Mouse (Mus musculus): ENCODE data around the gene Dync1i2.

The Dync1i2 gene

GRCm38 (mm10) chr2:71243058-71243672 lies 31.7 kb downstream of the Dync1i2 start:
- ChIA-PET CTCF (no interaction called here), POLR2A (interaction anchor here in 1 of 4 experiments (1.5 kb wide), 1 partner anchor 54 kb away, joined by 3 read pairs; no protein-coding TSS in a partner anchor)

DNA sequence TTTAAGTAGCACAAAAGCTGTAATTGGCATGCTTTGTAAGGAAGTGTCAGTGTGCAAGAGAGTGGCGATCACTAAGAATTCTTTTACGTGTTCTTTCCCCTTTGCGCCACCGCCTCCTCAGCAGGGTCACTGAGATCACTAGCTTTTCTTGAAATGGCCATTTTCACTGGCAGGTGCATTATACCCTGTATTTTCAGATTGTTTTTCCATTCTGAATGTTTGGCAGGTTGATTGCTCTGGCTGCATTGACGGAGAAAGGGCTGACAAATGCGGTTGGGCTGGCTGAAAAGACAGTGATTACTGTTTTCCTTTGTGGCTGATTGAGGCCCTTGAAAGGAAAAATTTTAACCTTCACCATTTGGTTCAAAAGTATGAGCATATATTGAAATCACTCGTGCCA lies 33.3 kb downstream of the Dync1i2 start:
- POLR2A ChIA-PET = interaction anchor here in 1 of 4 experiments (1.5 kb wide), 1 partner anchor 55 kb away, joined by 3 read pairs; no protein-coding TSS in a partner anchor
- CTCF ChIA-PET = interaction anchor here in 2 of 4 experiments (0.5 to 1.0 kb wide), 2 partner anchors 89 to 123 kb away, joined by 3 to 4 read pairs; no protein-coding TSS in a partner anchor

DNA sequence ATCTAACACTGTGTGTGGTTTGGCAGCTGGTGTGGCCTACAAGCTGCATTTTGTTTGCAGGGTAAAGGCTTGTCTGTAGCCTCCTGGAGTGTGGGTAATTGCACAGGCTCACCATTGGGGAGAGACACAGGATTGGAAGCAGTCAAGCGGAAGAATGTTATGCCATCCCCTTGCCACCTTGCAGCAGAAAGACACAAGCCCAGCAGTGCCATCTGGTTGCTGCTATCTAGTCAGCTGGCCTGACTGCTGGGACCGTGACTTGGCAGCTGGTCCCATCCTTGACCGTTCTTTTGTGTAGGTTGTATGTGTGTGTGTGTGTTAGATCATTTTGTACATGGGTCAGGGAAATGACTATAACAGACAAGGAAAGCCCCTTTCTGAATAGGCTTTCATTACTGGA lies 33.9 kb downstream of the Dync1i2 start:
- POLR2A ChIA-PET = interaction anchor here in 1 of 4 experiments (0.8 kb wide), 1 partner anchor 111 kb away, joined by 3 read pairs; no protein-coding TSS in a partner anchor
- CTCF ChIA-PET = interaction anchor here in 1 of 4 experiments (0.5 kb wide), 1 partner anchor 123 kb away, joined by 4 read pairs; no protein-coding TSS in a partner anchor

- CTCF ChIA-PET = no interaction called here
- POLR2A ChIA-PET = interaction anchor here in 1 of 4 experiments (0.8 to 0.9 kb wide), 2 partner anchors 9 to 112 kb away, joined by 3 read pairs; no protein-coding TSS in a partner anchor
Observed at GRCm38 (mm10) chr2:71246096-71246495, 34.6 kb downstream of the Dync1i2 start.

GRCm38 (mm10) chr2:71248071-71248470 lies 36.6 kb downstream of the Dync1i2 start:
- ChIA-PET CTCF (interaction anchor here in 1 of 4 experiments (0.6 kb wide), 1 partner anchor 232 kb away, joined by 3 read pairs; no protein-coding TSS in a partner anchor), POLR2A (no interaction called here)

- ChIA-PET CTCF (interaction anchor here (0.6 to 1.2 kb wide), 4 partner anchors 50 to 311 kb away, joined by 3 to 4 read pairs (median 3); no protein-coding TSS in a partner anchor), POLR2A (interaction anchor here in 2 of 4 experiments (0.6 to 2.3 kb wide), 5 partner anchors 12 to 137 kb away, joined by 3 to 6 read pairs (median 3); no protein-coding TSS in a partner anchor)
Observed at GRCm38 (mm10) chr2:71250841-71251240, 39.3 kb downstream of the Dync1i2 start.

DNA sequence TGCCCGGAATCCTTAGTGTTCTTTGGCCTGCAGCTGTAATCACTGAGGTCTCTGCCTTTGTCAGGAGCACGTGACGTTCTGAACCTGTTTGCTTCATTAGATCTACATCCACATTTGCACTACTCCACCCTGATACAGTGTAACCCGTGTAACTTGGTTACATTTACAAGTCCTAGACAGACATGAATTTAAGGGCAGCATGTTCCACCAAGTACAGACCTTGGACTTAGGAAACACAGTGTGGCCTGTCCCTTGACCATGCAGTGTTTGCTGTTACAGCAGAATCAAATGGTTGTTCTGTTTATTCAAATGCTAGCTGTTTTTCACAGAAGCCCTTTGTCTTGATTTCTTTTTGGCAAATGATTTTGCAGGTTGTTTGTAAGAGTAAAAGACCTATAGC lies 43.3 kb downstream of the Dync1i2 start:
- POLR2A ChIA-PET = interaction anchor here in 1 of 4 experiments (1.3 to 1.5 kb wide), 2 partner anchors 40 to 95 kb away, joined by 4 to 5 read pairs; no protein-coding TSS in a partner anchor
- CTCF ChIA-PET = interaction anchor here in 3 of 4 experiments (0.6 to 0.9 kb wide), 3 partner anchors 89 to 278 kb away, joined by 3 to 4 read pairs (median 3); no protein-coding TSS in a partner anchor

GRCm38 (mm10) chr2:71256581-71256980 lies 45.1 kb downstream of the Dync1i2 start:
- ChIA-PET CTCF (interaction anchor here in 1 of 4 experiments (1.2 kb wide), 1 partner anchor 101 kb away, joined by 4 read pairs; no protein-coding TSS in a partner anchor), POLR2A (interaction anchor here in 2 of 4 experiments (0.6 to 1.3 kb wide), 5 partner anchors 32 to 1230 kb away, joined by 3 to 4 read pairs (median 3); no protein-coding TSS in a partner anchor)

GRCm38 (mm10) chr2:71264585-71264984 lies 53.1 kb downstream of the Dync1i2 start:
- ChIA-PET CTCF (no interaction called here), POLR2A (interaction anchor here in 2 of 4 experiments (0.6 to 1.4 kb wide), 3 partner anchors 82 to 614 kb away, joined by 3 to 8 read pairs (median 5); no protein-coding TSS in a partner anchor)

- ChIA-PET CTCF (interaction anchor here in 1 of 4 experiments (0.6 kb wide), 1 partner anchor 297 kb away, joined by 3 read pairs; no protein-coding TSS in a partner anchor), POLR2A (interaction anchor here (0.5 to 2.2 kb wide), 9 partner anchors 9 to 566 kb away, joined by 3 to 13 read pairs (median 4); no protein-coding TSS in a partner anchor)
Observed at GRCm38 (mm10) chr2:71268691-71269090, 57.2 kb downstream of the Dync1i2 start.

DNA sequence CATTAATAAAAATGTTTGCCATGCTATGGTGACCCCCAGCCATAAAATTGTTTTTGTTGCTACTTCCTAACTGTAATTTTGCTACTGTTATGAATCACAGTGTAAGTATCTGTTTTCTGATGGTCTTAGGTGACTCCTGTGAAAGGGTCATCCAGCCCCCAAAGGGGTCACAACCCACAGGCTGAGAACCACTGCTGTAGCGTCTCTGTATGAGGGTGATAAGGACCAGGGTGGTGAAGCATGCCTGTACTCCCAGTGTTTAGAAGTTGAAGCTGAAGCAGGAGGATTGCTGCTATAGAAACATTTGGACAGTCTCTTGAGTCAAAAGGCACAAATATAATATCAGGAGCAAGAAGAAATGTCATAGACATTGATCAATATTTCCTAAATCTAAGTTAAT lies 57.8 kb downstream of the Dync1i2 start:
- CTCF ChIA-PET = no interaction called here
- POLR2A ChIA-PET = interaction anchor here in 1 of 4 experiments (2.2 kb wide), 1 partner anchor 80 kb away, joined by 9 read pairs; no protein-coding TSS in a partner anchor

DNA sequence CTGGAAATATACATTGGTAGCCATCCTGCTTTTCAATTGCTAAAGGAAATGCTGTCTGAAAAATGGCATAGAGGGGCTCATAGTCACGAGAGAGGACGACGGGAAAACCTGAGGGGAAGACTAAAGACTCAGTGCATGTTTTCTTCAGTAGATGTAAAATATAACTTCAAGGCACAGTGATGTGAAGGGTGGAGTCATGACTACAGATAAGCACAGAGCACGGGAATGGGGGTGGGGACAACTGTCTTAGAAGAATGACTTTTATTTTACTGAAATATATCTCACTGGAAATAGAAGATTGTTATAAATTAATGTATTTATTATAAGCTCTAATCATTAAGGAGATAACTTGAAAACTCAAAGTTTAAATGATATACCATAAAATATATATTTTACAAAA lies 58.6 kb downstream of the Dync1i2 start:
- CTCF ChIA-PET = interaction anchor here in 1 of 4 experiments (0.5 kb wide), 1 partner anchor 80 kb away, joined by 14 read pairs; no protein-coding TSS in a partner anchor
- POLR2A ChIA-PET = interaction anchor here in 1 of 4 experiments (0.6 kb wide), 1 partner anchor 183 kb away, joined by 4 read pairs; no protein-coding TSS in a partner anchor

DNA sequence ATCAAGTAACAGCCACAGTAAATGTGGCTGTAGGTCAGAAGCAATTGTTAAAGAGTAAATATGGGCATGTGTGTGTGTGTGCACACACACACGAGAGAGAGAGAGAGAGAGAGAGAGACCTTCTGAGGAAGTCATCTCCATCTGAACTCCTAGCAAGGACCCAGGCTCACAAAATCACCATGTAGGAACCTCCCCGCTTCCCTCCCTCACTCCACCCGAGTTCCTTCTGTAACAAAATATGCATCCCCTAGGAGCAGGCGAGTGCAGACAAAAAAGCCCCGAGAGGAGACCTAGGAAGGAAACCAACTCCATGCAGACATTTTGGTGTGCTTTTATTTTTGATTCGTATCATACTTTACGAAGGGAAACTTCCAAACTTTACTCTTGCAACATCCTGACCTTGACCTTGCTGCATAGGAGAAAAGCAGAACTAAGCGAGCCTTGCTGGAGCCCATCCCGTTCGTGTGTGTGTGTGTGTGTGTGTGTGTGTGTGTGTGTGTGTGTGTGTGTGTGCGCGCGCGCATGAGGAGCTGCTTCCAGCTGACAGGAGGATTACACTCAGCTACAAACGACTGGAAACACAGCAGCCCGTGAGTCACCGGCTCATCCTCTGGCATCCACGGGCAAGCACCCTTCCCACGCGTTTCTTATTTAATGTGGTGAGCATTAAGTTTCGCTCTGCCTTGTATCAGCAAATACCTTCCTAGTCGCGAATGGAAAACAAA lies 62.6 kb downstream of the Dync1i2 start:
- CTCF ChIA-PET = interaction anchor here in 1 of 4 experiments (0.6 kb wide), 1 partner anchor 132 kb away, joined by 3 read pairs; no protein-coding TSS in a partner anchor
- POLR2A ChIA-PET = interaction anchor here in 3 of 4 experiments (0.5 to 3.6 kb wide), 7 partner anchors 10 to 119 kb away, joined by 3 to 13 read pairs (median 3); no protein-coding TSS in a partner anchor

- CTCF ChIA-PET = interaction anchor here in 1 of 4 experiments (1.0 kb wide), 1 partner anchor 120 kb away, joined by 5 read pairs; no protein-coding TSS in a partner anchor
- POLR2A ChIA-PET = interaction anchor here in 2 of 4 experiments (0.9 to 3.6 kb wide), 9 partner anchors 9 to 149 kb away, joined by 3 to 13 read pairs (median 3); no protein-coding TSS in a partner anchor
Observed at GRCm38 (mm10) chr2:71275734-71276133, 64.2 kb downstream of the Dync1i2 start.

DNA sequence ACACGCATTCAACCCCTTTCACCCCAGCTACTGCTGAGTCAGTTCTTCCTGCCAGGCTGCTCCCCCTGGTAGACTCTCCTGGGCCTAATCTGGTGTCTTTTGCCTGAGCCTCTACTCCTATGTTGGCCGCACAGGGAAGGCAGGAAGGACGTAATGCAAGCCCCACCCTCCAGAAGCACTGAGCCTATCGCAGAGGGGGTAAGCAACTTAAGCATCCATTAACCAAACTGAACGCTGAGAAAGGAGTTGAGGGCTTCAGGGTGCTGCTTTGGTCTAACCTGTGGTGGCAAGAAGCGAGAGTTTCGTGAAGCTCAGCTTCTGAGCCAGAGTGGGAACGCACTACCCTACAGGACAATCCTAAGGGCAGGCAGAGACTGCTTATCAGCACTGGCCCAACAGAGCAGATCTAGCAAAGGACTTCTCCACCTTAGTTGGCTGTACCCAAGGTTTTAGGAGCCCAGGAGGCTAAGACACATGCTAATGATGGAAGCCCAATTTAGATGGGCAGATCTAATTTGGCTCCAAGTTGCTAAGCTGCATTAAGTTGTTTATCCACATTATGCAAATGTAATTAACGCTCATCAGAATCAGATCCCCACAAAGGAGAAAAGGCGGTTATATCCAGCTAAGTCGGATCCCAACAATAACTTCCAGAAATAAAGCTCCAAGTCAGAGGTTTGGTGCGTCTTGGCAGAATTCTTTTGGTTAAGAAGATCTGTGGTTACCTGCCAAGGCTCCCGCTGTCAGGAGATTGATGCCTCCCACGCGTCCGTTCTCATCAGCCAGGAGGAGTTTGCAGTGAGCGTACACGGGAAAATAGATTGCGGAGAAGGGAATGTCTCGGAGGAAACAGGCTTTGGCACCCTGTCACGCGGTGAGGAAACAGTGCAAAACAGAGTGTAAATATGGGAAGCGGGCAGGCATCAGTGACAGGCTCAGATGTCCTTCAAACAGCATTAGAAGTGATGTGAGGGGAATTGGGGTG lies 67.6 kb downstream of the Dync1i2 start:
- POLR2A ChIA-PET = interaction anchor here in 3 of 4 experiments (0.6 to 3.0 kb wide), 9 partner anchors 10 to 504 kb away, joined by 3 to 10 read pairs (median 4); no protein-coding TSS in a partner anchor

DNA sequence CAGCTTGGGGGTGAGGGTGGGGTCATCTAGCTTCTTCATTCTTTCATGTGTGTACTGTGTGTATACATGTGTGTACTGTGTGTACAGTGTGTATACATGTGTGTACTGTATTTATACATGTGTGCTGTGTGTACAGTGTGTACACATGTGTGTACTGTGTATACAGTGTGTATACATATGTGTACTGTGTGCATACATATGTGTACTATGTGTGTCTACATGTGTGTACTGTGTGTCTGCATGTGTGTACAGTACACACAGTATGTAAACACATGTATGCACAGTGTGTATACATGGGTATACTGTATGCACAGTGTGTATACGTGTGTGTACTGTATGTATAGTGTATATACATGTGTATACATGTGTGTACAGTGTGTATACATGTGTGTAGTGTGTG lies 70.5 kb downstream of the Dync1i2 start:
- ChIA-PET CTCF (no interaction called here), POLR2A (interaction anchor here in 2 of 4 experiments (0.5 to 3.0 kb wide), 2 partner anchors 10 to 52 kb away, joined by 3 to 9 read pairs; no protein-coding TSS in a partner anchor)

More for the DNA sequence above, 67.6 kb downstream of the Dync1i2 start:
- CTCF ChIA-PET = interaction anchor here in 1 of 4 experiments (0.6 kb wide), 1 partner anchor 92 kb away, joined by 4 read pairs; no protein-coding TSS in a partner anchor
